Mouse (Mus musculus): ENCODE measurements around the gene Lrrc25.

Gene Lrrc25

DNA sequence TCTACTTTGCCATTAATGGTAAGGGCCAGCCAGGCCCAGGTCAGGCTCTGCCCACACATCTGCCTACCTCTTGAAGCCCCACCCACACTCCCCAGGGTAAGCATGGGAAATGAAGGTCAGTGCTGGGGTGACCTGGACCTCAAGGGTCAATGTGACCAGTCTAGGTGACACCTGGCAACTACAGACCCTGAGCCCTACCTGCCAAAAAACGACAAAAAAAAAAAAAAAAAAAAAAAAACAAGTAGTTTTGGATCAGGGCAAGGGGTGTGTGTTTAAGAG, 32.1 kb downstream of the Lrrc25 start:
- DNase-seq: no peak

DNA sequence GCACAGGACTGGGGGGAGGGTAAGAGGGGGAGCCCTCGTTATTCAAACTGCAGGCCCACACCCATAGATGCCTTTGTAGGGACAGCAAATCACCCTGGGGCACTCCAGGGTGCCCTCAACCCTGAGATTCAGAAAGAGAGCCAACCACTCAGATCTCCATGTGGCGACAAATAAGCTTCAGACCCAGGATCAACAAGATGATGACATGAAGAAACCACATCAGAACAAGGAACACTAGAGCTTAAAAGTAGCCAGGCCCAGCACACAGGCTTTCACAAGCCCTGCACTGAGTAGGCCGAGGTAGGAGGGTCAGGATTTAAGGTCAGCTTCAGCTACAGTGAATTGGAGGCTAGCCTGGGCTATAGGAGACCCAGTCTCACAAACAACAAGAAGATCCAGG, 33.0 kb downstream of the Lrrc25 start:
- DNase-seq: no peak

DNA sequence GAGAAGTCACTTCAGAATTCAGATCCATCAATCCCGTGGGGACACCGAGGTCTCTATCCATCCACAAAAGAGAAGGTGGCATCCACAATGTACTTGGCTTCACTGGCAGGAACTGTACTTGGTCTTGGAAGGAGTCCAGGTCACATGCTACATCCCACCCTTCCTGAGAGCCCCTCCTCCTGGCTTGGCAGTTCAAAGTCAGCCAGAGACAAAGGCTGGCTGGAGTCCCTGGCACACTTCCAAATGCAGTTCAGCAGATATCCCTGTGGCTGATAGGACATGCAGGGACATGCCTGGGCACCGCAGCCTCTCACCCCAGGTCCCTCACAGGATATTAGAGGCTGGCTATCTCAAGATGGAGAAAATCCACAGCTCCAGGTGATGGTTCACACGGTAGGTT, 33.4 kb downstream of the Lrrc25 start:
- peak; percentile 85 to 91 for DNase-seq

DNA sequence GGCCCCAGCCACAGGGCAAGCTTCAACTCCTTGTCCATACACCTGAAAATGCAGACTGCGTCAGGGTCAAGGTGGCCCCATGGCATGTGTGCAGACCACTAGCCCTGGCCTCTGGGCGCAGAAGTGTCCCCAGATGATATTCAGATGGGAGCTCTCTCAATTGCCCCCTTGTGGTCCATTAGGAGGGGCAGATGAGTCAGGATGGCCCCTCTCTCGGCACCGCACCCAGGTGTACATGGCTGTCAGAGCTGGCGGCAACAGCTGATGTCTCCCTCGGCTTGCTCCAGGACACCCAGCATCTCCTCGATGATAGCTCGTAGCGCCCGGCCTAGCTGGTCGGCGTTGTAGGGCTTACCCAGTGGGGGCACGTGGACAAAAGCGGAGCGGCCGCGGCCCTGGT, 34.4 kb downstream of the Lrrc25 start:
- no peak for DNase-seq

DNA sequence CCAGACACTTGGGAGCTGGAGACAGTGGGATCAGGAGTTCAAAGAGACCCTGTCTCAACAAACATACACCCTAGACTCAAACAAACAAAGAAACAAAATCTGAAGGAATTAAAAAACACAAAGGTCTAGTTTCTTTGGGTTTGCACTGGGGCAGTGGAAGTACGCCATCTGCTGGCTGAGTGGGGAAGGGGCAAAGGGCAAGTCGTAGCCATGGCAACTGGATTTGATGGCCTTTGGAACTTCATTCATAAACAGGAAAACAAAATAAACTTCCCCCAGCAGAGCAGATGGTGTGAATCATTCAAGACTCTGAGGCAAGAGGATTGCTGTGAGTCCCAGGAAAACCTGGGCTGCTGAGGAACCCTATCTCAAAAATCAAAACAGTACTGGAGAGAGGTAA, 37.3 kb downstream of the Lrrc25 start:
- DNase-seq: peak; percentile 78 to 85

DNA sequence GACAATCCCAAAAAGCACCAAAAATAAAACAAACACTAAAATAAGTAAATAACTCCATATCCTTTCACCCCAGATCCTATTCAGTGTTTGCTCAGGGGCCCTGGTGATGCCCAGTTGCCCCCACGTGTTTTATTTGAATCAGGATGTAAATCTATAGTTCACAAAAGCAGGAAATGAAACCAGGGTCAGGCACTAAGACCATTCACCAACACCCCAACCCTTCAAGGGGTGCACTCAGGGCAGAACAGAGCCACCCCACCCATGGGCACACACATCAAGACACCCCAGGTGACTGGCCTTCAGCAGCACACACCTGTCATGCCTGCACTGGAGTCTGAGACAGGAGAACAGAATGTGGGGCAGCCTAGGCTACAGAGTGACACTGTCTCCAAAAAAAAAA, 38.2 kb downstream of the Lrrc25 start:
- DNase-seq: no peak

DNA sequence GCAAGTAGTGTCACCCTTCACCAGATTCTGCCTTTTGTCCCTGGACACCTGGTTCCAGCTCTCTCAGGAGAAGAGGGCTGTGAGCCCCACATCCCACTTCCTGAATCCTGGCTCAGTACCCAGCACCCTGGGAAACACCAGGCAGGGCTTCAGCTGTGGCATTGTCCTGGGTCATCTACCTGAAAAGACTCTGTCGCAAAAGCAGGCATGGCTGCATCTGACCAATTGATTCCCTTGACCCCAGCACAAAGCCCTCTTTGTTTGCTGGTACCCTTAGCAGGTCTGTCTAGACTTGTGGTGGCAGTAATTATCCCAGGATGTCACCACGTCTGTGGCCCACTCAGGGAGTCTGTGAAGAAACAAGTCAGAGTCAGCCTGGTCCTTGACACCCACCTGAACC, 39.5 kb downstream of the Lrrc25 start:
- DNase-seq: no peak

DNA sequence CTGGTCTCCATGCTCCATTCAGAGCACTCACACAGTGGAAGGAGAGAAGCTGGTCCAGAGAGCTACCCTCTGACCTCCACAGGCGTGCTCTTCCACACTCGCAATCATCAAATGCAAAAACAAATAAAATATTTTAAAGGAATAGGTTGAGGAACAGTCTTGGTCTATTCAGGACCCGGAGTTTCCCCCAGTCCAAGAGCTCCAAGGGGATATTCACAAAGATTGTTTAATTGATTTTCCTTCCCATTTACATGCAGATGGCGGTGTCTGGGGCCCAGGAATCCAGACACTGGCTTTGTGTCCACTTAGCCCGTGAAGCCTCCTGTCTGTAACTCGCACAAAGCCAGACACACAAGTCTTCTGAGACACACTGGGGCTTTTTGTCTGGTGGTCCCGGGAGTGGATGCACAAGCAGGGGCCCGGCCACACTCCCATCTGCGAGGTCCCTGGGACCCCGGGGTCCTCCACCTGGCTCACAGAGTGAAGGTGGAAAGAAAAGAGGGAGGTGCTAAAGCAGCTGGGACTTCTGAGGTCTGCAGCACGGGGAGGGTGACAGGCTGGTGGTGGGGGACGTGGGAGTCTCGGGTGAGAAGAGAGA, 40.3 kb downstream of the Lrrc25 start:
- no peak for DNase-seq

DNA sequence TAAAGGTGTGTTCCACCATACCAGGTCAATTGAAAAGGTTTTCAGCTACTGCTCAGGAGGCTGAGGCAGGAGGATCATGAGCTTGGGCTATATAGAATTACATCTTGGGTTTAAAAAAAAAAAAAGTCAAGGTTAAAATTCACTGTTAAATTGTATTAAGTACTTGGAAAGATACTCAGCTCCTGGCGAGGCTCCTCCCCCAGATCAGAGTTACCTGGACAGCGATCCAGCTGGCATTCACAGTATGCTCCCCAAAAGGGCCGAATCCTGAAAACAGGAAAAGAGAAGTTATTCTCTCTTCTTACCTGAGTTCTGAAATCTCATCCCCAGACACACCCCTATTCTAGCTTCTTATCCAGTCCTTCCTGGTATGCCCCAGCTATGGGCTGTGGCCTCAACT, 41.3 kb downstream of the Lrrc25 start:
- DNase-seq: no peak

DNA sequence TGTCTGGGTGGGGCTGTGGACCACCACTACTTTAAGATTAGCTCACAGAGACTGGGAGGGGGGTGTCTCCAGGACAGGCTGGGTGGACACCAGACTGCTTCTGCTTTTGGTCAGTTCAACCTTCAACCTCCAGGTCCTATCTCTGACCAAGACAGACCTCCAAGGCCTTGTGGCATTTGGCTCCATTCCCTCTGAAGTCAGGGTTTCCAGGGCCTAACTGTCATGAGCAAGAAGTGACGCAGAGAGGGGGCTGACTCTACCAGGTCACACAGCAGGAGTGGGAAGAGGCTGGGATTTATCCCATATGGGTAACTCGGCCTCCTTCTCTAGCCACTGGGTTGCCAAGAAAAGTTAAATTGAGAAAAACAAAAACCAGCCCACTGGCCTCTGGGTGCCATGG, 41.8 kb downstream of the Lrrc25 start:
- no peak for DNase-seq

DNA sequence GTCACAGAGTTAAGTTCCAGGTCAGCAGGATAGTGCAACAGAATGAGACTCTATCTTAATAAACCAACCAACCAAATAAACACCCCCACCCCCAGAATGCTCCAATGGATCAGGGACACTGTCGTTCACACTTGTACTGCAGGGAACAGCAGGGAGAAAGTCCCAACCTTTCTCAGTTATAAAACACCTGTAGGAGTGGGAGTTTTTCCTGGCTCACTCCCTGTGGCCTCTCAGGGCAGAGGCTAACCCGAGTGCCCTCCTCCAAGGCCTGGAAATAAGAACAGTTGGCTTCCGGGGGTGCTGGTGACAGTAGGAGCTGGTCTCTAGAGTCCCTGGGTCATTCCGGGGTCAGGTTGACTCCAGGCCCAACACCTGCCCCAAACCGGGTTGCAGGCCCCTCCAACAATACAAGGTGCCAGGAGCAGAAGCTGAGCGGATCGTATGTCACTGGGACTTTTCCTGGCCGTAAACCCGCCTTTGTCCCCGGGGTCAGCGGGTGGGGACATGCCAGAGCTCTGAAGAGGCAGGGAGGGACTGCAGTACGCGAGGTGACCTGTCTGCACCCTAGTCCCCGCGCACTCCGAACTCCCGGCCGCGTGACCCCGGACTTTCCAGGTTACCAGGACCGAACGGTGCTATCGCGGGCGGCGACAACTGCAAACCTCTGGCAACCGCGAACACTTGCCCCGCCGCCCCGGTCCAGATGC, 43.1 kb downstream of the Lrrc25 start:
- DNase-seq: no peak

DNA sequence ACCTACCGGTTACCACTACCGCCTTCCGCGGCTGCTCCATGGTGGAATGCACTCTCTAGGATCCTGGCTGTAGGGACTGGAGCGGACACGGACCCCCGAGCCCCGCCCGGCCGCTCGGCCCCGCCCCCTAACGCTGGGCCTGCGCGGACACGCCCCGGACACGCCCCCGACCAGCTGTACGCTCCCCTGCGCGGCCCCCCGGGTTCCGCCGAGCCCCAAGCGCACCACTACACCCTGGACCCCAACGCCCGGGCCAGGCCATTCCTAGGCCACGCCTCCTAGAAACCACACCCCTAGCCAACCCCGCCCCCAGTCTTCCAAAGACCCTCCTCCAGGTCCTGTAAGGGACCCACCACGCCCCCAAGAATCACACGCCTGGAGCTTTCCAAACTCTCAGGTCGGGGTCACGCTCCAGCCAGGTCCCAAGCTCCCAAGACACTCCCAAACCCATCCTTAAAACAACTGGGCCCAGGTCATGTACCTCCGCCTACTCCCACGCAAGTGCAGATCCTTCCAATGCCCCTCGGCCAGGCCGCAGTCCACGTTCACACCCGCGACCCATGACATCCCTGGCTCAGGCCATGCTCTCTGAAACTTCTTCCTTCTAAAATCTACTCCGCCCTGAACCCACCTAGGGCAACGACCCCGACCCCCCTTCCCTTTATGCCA, 43.8 kb downstream of the Lrrc25 start:
- peak; percentile 95 to 97 for DNase-seq

DNA sequence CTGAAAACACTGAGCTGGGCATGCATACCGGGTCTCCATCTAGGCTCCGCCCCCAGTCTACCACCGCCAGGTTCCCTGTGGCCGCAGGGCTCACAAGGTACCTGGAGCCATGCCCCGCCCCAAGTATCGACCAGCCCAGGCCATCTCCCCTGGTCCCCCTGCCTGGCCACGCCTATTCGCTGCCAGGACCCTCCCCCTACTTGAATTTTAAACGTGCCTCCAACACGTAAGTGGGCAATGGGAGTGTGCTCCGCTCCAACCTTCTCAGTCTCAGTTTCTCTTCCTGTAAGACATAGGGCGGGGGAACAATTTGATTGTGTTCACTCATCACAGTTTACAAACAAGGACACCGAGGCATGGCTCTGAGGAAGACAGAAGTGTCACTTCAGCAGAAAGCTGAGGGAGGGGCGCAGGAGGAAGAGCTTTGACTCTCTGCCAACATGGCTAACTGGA, 44.3 kb downstream of the Lrrc25 start, which contains the start of gene Pgpep1:
Pgpep1 (minus strand) TSS at position 116 of the 453 bp plus-strand sequence.
- peak; percentile 42 to 77 for DNase-seq

DNA sequence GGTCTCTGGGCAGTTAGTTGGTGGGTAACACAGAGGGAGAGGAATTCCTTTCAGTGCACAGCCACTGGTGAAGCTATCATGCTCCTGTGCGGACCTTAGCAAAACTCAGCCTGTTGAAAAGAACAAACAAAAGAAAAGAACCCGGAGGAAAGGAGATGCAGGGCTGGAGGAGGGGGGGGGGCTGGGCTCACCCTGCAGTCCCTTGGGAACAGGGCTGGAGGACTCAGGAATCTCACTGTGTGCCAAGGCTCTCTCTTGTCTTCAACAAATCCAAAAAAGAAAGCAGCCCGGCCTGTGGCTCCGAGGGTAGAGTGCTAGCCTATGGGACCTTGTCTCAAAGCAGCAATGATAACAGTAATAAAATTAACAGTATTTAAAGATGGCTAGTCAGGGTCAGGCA, 47.7 kb downstream of the Lrrc25 start:
- no peak for DNase-seq

DNA sequence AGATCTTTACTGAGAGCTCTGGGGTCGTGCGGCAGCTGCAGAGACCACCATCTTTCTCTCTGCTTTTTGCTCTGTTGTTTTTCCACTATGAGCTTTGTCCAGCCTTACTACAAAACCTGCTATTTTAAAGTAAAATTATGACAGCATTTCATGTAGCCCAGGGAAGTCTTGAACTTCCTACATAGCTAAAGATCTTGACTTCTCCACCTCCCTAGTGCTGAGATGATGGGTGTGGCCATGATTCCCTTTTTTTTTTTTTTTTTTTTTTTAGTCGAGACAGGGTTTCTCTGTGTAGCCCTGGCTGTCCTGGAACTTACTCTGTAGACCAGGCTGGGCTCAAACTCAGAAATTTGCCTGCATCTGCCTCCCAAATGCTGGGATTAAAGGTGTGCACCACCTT, 48.7 kb downstream of the Lrrc25 start:
- DNase-seq: no peak

DNA sequence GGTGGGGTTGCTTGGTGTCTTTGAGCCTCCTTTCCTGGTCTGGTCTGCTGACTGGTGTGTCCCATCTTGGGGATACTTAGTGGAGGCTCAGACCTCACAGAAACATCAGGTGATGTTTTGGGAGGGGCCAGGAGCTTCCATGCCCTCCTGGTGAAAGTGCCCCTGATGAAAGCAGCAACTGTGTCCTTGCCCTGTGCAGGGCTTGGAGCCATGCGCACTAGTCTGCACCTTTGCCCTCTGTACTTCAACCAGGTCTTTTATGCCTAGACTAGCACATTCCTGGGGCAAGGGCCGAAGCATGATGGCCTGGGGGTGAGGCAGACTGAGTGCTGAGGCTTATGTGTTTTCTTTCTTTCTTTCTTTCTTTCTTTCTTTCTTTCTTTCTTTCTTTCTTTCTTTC, 49.6 kb downstream of the Lrrc25 start:
- no peak for DNase-seq

DNA sequence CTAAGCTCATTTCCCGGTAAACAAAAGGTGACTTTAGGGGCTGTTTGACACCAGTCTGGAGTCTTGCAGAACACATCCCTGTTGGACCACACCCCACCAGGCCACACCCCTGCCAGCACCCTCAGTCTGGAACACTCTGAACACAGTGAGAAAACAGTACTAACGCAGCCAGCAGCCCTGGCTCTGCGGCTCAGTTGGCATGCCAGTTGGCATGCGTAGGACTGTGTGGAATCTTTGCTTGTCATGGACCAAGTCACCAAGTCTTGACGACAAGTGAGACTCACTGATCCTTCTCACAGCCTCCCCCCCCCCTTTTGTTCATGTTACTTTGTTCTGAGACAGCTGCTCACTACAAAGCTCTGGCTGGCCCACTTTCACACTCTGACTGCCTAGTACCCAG, 51.1 kb downstream of the Lrrc25 start:
- DNase-seq: peak in 1 of 2 experiments; percentile 63

Measured in lung, postnatal 4 days (tissue).